In genomic region chr19:31714418-31714817, GRCm38 (mm10) we compare ENCODE assay signal across 9 mouse cellular contexts.
"Had no signal": no experiment of that assay in that cellular context is flagged by ENCODE, and none has a peak within 500 bp of the region (broad histone marks: within the 10 kb centered on the region; RNA-seq: fewer than 3 reads in every experiment).

No protein-coding gene starts in this region.

- H3K36me3 ChIP-seq: kidney, embryonic 15.5 days; limb, embryonic 10.5 days; liver, embryonic 13.5 days; midbrain, embryonic 13.5 days had no signal

- H3K27ac ChIP-seq: kidney, embryonic 15.5 days; left cerebral cortex, adult 2 months; limb, embryonic 10.5 days; liver, embryonic 13.5 days; midbrain, embryonic 13.5 days had no signal

- H3K9ac ChIP-seq: kidney, embryonic 15.5 days; liver, embryonic 13.5 days; liver, postnatal 0 days; midbrain, embryonic 13.5 days had no signal

- H3K4me3 ChIP-seq: kidney, embryonic 15.5 days; left cerebral cortex, adult 2 months; limb, embryonic 10.5 days; liver, embryonic 13.5 days; midbrain, embryonic 13.5 days had no signal

- H3K27me3 ChIP-seq: kidney, embryonic 15.5 days; liver, embryonic 13.5 days; midbrain, embryonic 13.5 days had no signal

- H3K4me1 ChIP-seq: limb, embryonic 10.5 days; liver, embryonic 13.5 days; midbrain, embryonic 13.5 days had no signal

- DNase-seq: kidney, postnatal 25 days; liver, embryonic 13.5 days; liver, postnatal 0 days; right cerebral cortex, postnatal 14 days; thymus, postnatal 36 days had no signal
